Mouse (Mus musculus) cortical plate, adult 2 months (tissue): ENCODE results near the gene Hmg20b.

Experiments
- CTCF ChIP-seq: fragments of 200-500 bp; IDR thresholded peaks from 2 replicates; pipeline ENCODE4 v1.5.1; 2011; ENCODE audit warnings: mild to moderate bottlenecking, control low read depth, low read length; ENCODE audit not compliant: insufficient read depth; ENCODE audit errors: extremely low read depth
- POLR2A ChIP-seq: fragments of 200-500 bp; IDR thresholded peaks from 2 replicates; pipeline ENCODE4 v1.6.1; 2011; ENCODE audit warnings: mild to moderate bottlenecking, low read length, control low read depth; ENCODE audit not compliant: insufficient read depth; ENCODE audit errors: extremely low read depth

DNA sequence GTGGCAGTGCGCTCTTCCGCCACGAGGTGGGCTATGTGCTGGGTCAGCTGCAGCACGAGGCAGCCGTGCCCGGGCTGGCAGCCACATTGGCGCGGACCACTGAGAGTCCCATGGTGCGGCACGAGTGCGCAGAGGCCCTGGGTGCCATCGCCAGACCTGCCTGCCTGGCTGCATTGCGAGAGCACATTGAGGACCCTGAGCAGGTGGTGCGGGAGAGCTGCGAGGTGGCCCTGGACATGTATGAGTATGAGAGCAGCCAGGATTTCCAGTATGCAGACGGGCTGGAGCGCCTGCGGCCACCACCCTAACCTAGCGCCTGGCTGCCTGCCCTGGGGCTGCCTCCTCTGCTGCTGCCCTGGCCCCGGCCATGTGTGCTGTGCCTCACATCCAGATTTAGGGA is 37.4 kb upstream of the Hmg20b start:
- TF ChIP-seq POLR2A (no peak), CTCF (no peak)
